Mouse (Mus musculus): Measurements from ENCODE around the gene Caml. TPM values are rescaled to one million over a fixed set of nuclear protein-coding genes. Genes with fewer than 3 reads are reported as not detected.
"Not testable (repeated sequence)": the region's sequence is repeated elsewhere in the genome, so short reads cannot be mapped to it uniquely, and the experiment has no call there.

Caml gene
- polyA plus RNA-seq, 1 experiment from 2014 or later, result 71.8 TPM

- H3K9me3 ChIP-seq, result no peaks in the 10 kb centered on the region
- H3K27ac ChIP-seq, result no peak overlapping the region; the same call in 1 of the 2 replicates
- peaks cover 56% of the 10 kb centered on the region for H3K36me3 ChIP-seq
- peak; percentile 73 for ATAC-seq (ENCODE audit: low FRiP score, low read depth)
- H3K27me3 ChIP-seq, result no peaks in the 10 kb centered on the region
- H3K4me1 ChIP-seq, result peaks cover 17% of the 10 kb centered on the region
- peak overlapping the region; percentile 89 for H3K4me2 ChIP-seq (replicated peaks)
- peak overlapping the region; percentile 94 for H3K9ac ChIP-seq
- under 1% methylated on average over 26 of the region's 40 CpGs for WGBS
- H3K4me3 ChIP-seq, result peak overlapping the region; percentile 99
These were observed 12.4 kb downstream of the Caml start for GRCm38 (mm10) chr13:55635146-55635571.

- peaks cover 55% of the 10 kb centered on the region for H3K36me3 ChIP-seq
- peak overlapping the region; percentile 99 for H3K4me3 ChIP-seq
- peak overlapping the region; percentile 89 for H3K4me2 ChIP-seq (replicated peaks)
- no peaks in the 10 kb centered on the region for H3K27me3 ChIP-seq
- H3K4me1 ChIP-seq, result peaks cover 17% of the 10 kb centered on the region
- H3K27ac ChIP-seq, result no peak overlapping the region
- ATAC-seq (ENCODE audit: low FRiP score, low read depth), result no peak
- 91% methylated on average over 14 of the region's 14 CpGs for whole genome bisulfite sequencing
- no peak overlapping the region for H3K9ac ChIP-seq
- H3K9me3 ChIP-seq, result no peaks in the 10 kb centered on the region
These were observed 13.6 kb downstream of the Caml start for GRCm38 (mm10) chr13:55636185-55636983.

GRCm38 (mm10) chr13:55640480-55640879 is 17.7 kb downstream of the Caml start:
- H3K27me3 ChIP-seq; ATAC-seq (ENCODE audit: low FRiP score, low read depth); H3K9me3 ChIP-seq; H3K4me2 ChIP-seq (replicated peaks); H3K4me3 ChIP-seq; H3K27ac ChIP-seq; H3K9ac ChIP-seq: not testable (repeated sequence)
- Histone ChIP-seq H3K36me3 (peaks cover 52% of the 10 kb centered on the region), H3K4me1 (peaks cover 12% of the 10 kb centered on the region)
- WGBS, result 52% methylated on average over 8 of the region's 8 CpGs

GRCm38 (mm10) chr13:55644525-55644924 is 21.7 kb downstream of the Caml start:
- H3K36me3 ChIP-seq, result peaks cover 72% of the 10 kb centered on the region
- no peak for ATAC-seq (ENCODE audit: low FRiP score, low read depth)
- WGBS, result 95% methylated on average over 2 of the region's 2 CpGs

GRCm38 (mm10) chr13:55650098-55650497 is 27.3 kb downstream of the Caml start:
- H3K27ac ChIP-seq, result no peak overlapping the region
- no peaks in the 10 kb centered on the region for H3K27me3 ChIP-seq
- no peak for ATAC-seq (ENCODE audit: low FRiP score, low read depth)
- WGBS, result 89% methylated on average over 12 of the region's 12 CpGs
- H3K9ac ChIP-seq, result no peak overlapping the region
- H3K36me3 ChIP-seq, result peaks cover 100% of the 10 kb centered on the region
- H3K4me3 ChIP-seq, result no peak overlapping the region
- H3K4me2 ChIP-seq (replicated peaks), result no peak overlapping the region
- H3K4me1 ChIP-seq, result no peaks in the 10 kb centered on the region
- H3K9me3 ChIP-seq, result no peaks in the 10 kb centered on the region

More at GRCm38 (mm10) chr13:55644525-55644924, 21.7 kb downstream of the Caml start:
- H3K27ac ChIP-seq, result no peak overlapping the region
- H3K9ac ChIP-seq, result no peak overlapping the region
- H3K27me3 ChIP-seq, result no peaks in the 10 kb centered on the region
- H3K4me2 ChIP-seq (replicated peaks), result no peak overlapping the region
- H3K4me3 ChIP-seq, result no peak overlapping the region
- H3K9me3 ChIP-seq, result no peaks in the 10 kb centered on the region
- H3K4me1 ChIP-seq, result no peaks in the 10 kb centered on the region

GRCm38 (mm10) chr13:55650980-55651379 is 28.2 kb downstream of the Caml start:
- Histone ChIP-seq H3K27ac (no peak overlapping the region), H3K27me3 (no peaks in the 10 kb centered on the region), H3K4me2 (replicated peaks) (no peak overlapping the region), H3K9ac (no peak overlapping the region), H3K4me1 (no peaks in the 10 kb centered on the region), H3K36me3 (peaks cover 100% of the 10 kb centered on the region), H3K4me3 (no peak overlapping the region), H3K9me3 (no peaks in the 10 kb centered on the region)
- WGBS, result 90% methylated on average over 6 of the region's 6 CpGs
- ATAC-seq (ENCODE audit: low FRiP score, low read depth), result no peak

- Histone ChIP-seq H3K36me3 (peaks cover 93% of the 10 kb centered on the region), H3K27me3 (no peaks in the 10 kb centered on the region), H3K9ac (no peak overlapping the region), H3K27ac (no peak overlapping the region), H3K4me1 (no peaks in the 10 kb centered on the region), H3K4me2 (replicated peaks) (no peak overlapping the region), H3K4me3 (no peak overlapping the region), H3K9me3 (peaks cover 8% of the 10 kb centered on the region; the same call in 1 of the 2 replicates)
- WGBS, result 84% methylated on average over 6 of the region's 6 CpGs
- no peak for ATAC-seq (ENCODE audit: low FRiP score, low read depth)
These were observed 45.7 kb downstream of the Caml start for GRCm38 (mm10) chr13:55668550-55668949.

- no peaks in the 10 kb centered on the region for H3K27me3 ChIP-seq
- H3K27ac ChIP-seq, result no peak overlapping the region
- peaks cover 8% of the 10 kb centered on the region; the same call in 1 of the 2 replicates for H3K9me3 ChIP-seq
- no peaks in the 10 kb centered on the region for H3K4me1 ChIP-seq
- H3K9ac ChIP-seq, result no peak overlapping the region
- H3K4me2 ChIP-seq (replicated peaks), result no peak overlapping the region
- WGBS, result 97% methylated on average over 6 of the region's 6 CpGs
- no peak for ATAC-seq (ENCODE audit: low FRiP score, low read depth)
- H3K36me3 ChIP-seq, result peaks cover 90% of the 10 kb centered on the region
- H3K4me3 ChIP-seq, result no peak overlapping the region
These were observed 49.9 kb downstream of the Caml start for GRCm38 (mm10) chr13:55672711-55673110.

- peaks cover 88% of the 10 kb centered on the region for H3K36me3 ChIP-seq
- WGBS, result 66% methylated on average over 8 of the region's 8 CpGs
These were observed 54.6 kb downstream of the Caml start for GRCm38 (mm10) chr13:55677364-55677763.

More at GRCm38 (mm10) chr13:55677364-55677763, 54.6 kb downstream of the Caml start:
- Histone ChIP-seq H3K4me2 (replicated peaks) (no peak overlapping the region), H3K9me3 (no peaks in the 10 kb centered on the region), H3K9ac (no peak overlapping the region), H3K27me3 (no peaks in the 10 kb centered on the region), H3K27ac (no peak overlapping the region), H3K4me3 (no peak overlapping the region), H3K4me1 (no peaks in the 10 kb centered on the region)
- ATAC-seq (ENCODE audit: low FRiP score, low read depth), result no peak

Other genes starting within 250 kb of the Caml start
- gene Slc34a1, start 224.8 kb upstream of the Caml start, polyA plus RNA-seq (2015; fragmentation: Nextera tagmentation; extraction: Ambion mirVana), result 0.06 TPM in 1 of 2 replicates, not detected in the other
- gene Pfn3, start 207.8 kb upstream of the Caml start, polyA plus RNA-seq (2015; fragmentation: Nextera tagmentation; extraction: Ambion mirVana), result 0.29 TPM in 1 of 2 replicates, not detected in the other
- 0.08 and 0.51 TPM in 2 replicates for gene F12, start 196.2 kb upstream of the Caml start, polyA plus RNA-seq (2015; fragmentation: Nextera tagmentation; extraction: Ambion mirVana)
- gene Grk6, start 177.9 kb upstream of the Caml start, polyA plus RNA-seq (2015; fragmentation: Nextera tagmentation; extraction: Ambion mirVana), result 48.1 and 50.1 TPM in 2 replicates
- 0.79 and 0.87 TPM in 2 replicates for gene Prr7, start 158.7 kb upstream of the Caml start, polyA plus RNA-seq (2015; fragmentation: Nextera tagmentation; extraction: Ambion mirVana)
- gene Dbn1, start 134.9 kb upstream of the Caml start, polyA plus RNA-seq (2015; fragmentation: Nextera tagmentation; extraction: Ambion mirVana), result 297 and 304 TPM in 2 replicates
- 175 and 181 TPM in 2 replicates for gene Pdlim7, start 109.3 kb upstream of the Caml start, polyA plus RNA-seq (2015; fragmentation: Nextera tagmentation; extraction: Ambion mirVana)
- gene Dok3, start 93.7 kb upstream of the Caml start, polyA plus RNA-seq (2015; fragmentation: Nextera tagmentation; extraction: Ambion mirVana), result 2.3 and 2.9 TPM in 2 replicates
- 71.4 and 73.4 TPM in 2 replicates for gene Ddx41, start 86.3 kb upstream of the Caml start, polyA plus RNA-seq (2015; fragmentation: Nextera tagmentation; extraction: Ambion mirVana)
- 50.7 and 52.8 TPM in 2 replicates for gene Fam193b, start 51.9 kb upstream of the Caml start, polyA plus RNA-seq (2015; fragmentation: Nextera tagmentation; extraction: Ambion mirVana)
- 166 and 175 TPM in 2 replicates for gene Tmed9, start 49.3 kb upstream of the Caml start, polyA plus RNA-seq (2015; fragmentation: Nextera tagmentation; extraction: Ambion mirVana)
- gene B4galt7, start 23.1 kb upstream of the Caml start, polyA plus RNA-seq (2015; fragmentation: Nextera tagmentation; extraction: Ambion mirVana), result 34.8 and 37.3 TPM in 2 replicates
- gene Ddx46, start 12.0 kb downstream of the Caml start, polyA plus RNA-seq (2015; fragmentation: Nextera tagmentation; extraction: Ambion mirVana), result 38.8 and 39.9 TPM in 2 replicates
- gene B230219D22Rik, start 70.1 kb downstream of the Caml start, polyA plus RNA-seq (2015; fragmentation: Nextera tagmentation; extraction: Ambion mirVana), result 65.9 and 66.4 TPM in 2 replicates
- gene Txndc15, start 91.6 kb downstream of the Caml start, polyA plus RNA-seq (2015; fragmentation: Nextera tagmentation; extraction: Ambion mirVana), result 109 and 113 TPM in 2 replicates
- 40.2 and 49.8 TPM in 2 replicates for gene Pcbd2, start 104.4 kb downstream of the Caml start, polyA plus RNA-seq (2015; fragmentation: Nextera tagmentation; extraction: Ambion mirVana)
- gene Catsper3, start 161.6 kb downstream of the Caml start, polyA plus RNA-seq (2015; fragmentation: Nextera tagmentation; extraction: Ambion mirVana), result 0.14 TPM in 1 of 2 replicates, not detected in the other
- gene Pitx1, start 213.2 kb downstream of the Caml start, polyA plus RNA-seq (2015; fragmentation: Nextera tagmentation; extraction: Ambion mirVana), result 88.9 and 109 TPM in 2 replicates